Mouse (Mus musculus) forebrain, embryonic 10.5 days (tissue): ENCODE data around the gene Snw1. TPM values are rescaled to one million over a fixed set of nuclear protein-coding genes. Genes with fewer than 3 reads are reported as not detected.
"Not testable (repeated sequence)": the region's sequence is repeated elsewhere in the genome, so short reads cannot be mapped to it uniquely, and the experiment has no call there.

Source experiments
- DNase-seq: peaks from one replicate; pipeline ENCODE4 v3.0.0-alpha.2; 2017; ENCODE audit warnings: low spot score; ENCODE audit errors: extremely low spot score
- H3K27ac ChIP-seq: fragments of 300-500 bp; sonication (generic); 2 replicates; pipeline ENCODE4 v1.5.1; 2016; ENCODE audit warnings: mild to moderate bottlenecking
- H3K27me3 ChIP-seq: fragments of 300-500 bp; sonication (generic); 2 replicates; pipeline ENCODE4 v1.6.1; 2016; ENCODE audit warnings: mild to moderate bottlenecking; ENCODE audit not compliant: poor library complexity, severe bottlenecking
- H3K36me3 ChIP-seq: fragments of 300-500 bp; sonication (generic); replicated peaks from 2 replicates; pipeline ENCODE4 v1.6.1; 2016; ENCODE audit warnings: mild to moderate bottlenecking, moderate library complexity
- H3K4me1 ChIP-seq: fragments of 300-500 bp; sonication (generic); 2 replicates; pipeline ENCODE4 v1.6.1; 2016
- H3K4me3 ChIP-seq: fragments of 300-500 bp; sonication (generic); 2 replicates; pipeline ENCODE4 v1.5.1; 2016; ENCODE audit warnings: mild to moderate bottlenecking, moderate library complexity
- H3K9me3 ChIP-seq: fragments of 300-500 bp; sonication (generic); 2 replicates; pipeline ENCODE4 v1.6.1; 2016; ENCODE audit warnings: mild to moderate bottlenecking, moderate library complexity
- WGBS: fragments of 180-500 bp; shearing (Covaris S2); methylation state at CpG from one replicate; pipeline ENCODE4 v1.1.7; 2016; 5-methylcytosine and 5-hydroxymethylcytosine counted together
- polyA plus RNA-seq: library from polyadenylated mRNA; unstranded; fragments of >200 nt; fragmentation: Nextera tagmentation; extraction: Ambion mirVana; gene quantifications from 2 replicates; pipeline ENCODE4 v1.2.1, GENCODE M21; 2016

Gene Snw1
- 167 and 169 TPM in 2 replicates for polyA plus RNA-seq

DNA sequence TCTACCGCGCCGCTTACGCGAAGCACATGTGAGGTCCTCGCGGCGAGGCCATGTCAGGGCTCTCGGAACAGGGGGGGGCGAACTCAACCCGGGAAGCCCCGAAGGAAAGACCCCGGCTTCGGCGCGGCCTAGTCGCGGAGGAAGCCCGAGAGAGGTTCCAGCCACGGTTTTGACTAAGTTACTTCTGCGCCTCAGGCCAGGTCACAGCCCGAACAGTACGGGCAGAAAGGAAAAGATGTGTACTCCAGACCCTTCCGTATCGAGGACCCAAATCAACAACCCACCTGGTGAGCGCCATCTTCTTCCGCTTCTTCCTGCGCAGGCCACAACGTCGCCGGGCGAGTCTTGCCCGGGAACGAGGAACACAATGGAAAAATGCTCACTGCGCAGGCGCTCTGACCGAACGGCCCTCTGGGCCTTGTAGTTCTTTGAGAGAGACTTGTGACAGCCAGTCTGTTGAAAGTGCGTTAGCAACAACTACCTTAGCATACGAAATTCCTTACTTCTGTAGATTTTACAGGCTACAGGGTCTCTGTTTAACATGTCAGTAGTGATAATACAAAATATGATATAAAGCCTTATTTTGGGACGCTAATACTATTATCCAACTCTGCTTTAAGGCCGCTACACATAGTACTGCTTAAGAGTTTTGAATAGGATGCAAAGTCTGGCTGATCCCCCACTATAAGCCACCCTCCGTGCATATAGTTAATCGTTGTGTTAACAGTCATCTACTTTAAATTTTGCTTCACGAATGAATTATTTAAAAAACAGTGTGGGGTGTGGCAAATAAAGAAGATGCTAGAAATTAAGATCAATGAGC, at the start of gene Snw1:
Snw1 (minus strand) TSS at position 311 of the 823 bp plus-strand sequence.
- H3K36me3 ChIP-seq: peaks cover 28% of the 10 kb centered on the region
- peak within 1 kb of the TSS; percentile 97 for H3K27ac ChIP-seq
- H3K4me1 ChIP-seq: peaks cover 13% of the 10 kb centered on the region
- no peaks in the 10 kb centered on the region for H3K27me3 ChIP-seq
- H3K4me3 ChIP-seq: peak within 1 kb of the TSS; percentile 88
- 3% methylated on average over 45 of the region's 45 CpGs for WGBS
- no peaks in the 10 kb centered on the region for H3K9me3 ChIP-seq
- DNase-seq: peak; percentile 94

DNA sequence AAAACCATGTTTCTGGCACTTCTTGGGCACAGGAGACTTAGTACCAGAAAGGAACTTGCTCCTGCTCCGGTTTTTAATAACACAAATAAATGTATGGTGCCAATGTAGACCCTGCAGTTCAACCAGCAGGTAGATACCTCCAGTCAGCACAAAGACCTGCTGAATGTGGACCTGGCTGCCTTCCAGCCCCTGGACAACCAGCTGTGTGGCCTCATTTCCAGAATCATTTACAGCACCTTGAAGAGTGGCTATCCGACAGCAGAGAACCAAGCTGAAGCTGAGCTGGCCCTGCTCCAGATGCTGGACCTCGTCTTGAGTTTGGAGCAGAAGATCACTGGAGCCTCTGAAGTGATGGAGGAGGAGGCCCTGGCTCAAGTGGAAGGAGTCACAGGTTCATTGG, 47.5 kb upstream of the Snw1 start:
- not testable (repeated sequence) for H3K27me3 ChIP-seq, DNase-seq, H3K4me3 ChIP-seq, H3K4me1 ChIP-seq, H3K36me3 ChIP-seq, H3K27ac ChIP-seq, H3K9me3 ChIP-seq
- WGBS: 83% methylated on average over 3 of the region's 3 CpGs

- WGBS: 77% methylated on average over 4 of the region's 4 CpGs
- not testable (repeated sequence) for H3K36me3 ChIP-seq, H3K27me3 ChIP-seq, DNase-seq, H3K4me1 ChIP-seq, H3K9me3 ChIP-seq, H3K4me3 ChIP-seq, H3K27ac ChIP-seq
Measured at GRCm38 (mm10) chr12:87514016-87514415, 41.9 kb upstream of the Snw1 start, which contains the start of gene Gm8300. Gm8300 (plus strand) TSS chr12:87514316.

DNA sequence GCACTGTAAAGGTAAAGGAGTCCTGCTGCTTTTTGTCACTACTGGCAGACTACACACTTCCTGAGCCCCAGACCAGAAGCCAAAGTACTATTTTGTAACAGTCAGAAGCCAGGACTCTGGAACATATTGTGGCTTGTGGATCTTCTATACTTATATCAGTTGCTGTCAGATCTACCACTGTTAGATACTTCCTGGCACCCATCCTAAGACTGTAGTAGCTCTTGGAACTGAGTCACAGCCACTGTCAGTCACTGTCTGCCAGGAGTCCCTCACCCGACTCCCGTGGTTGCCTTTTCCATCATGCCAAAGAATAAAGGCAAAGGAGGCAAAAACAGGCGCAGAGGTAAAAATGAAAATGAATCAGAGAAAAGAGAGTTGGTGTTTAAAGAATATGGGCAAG, 22.3 kb upstream of the Snw1 start, which contains the start of gene Gm5788:
Gm5788 (plus strand) TSS at position 301 of the 400 bp plus-strand sequence.
- H3K9me3 ChIP-seq, H3K27me3 ChIP-seq, H3K4me3 ChIP-seq, H3K36me3 ChIP-seq, DNase-seq, H3K4me1 ChIP-seq, H3K27ac ChIP-seq: not testable (repeated sequence)
- WGBS: 87% methylated on average over 3 of the region's 3 CpGs

DNA sequence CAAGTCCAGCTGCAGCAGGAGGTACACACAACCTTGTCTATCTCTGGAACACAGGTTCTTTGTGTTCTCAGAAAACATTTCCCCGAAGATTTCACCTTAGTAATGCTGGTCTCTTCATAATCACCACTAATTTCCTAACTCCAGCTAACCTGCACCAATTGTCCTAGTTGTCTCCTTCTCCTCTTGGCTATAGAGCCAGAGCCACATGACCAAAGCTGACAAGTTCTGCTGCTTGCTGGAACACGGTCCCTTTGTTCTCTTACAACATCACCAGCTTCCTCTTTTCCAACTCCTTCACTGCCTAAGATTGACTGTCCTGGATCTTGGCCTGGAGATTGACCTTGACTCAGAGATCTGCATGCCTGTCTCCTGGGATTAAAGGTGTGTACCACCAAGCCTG, 16.6 kb upstream of the Snw1 start:
- not testable (repeated sequence) for H3K4me1 ChIP-seq, DNase-seq, H3K27me3 ChIP-seq, H3K36me3 ChIP-seq, H3K27ac ChIP-seq, H3K4me3 ChIP-seq, H3K9me3 ChIP-seq
- 72% methylated on average over 2 of the region's 2 CpGs for WGBS

DNA sequence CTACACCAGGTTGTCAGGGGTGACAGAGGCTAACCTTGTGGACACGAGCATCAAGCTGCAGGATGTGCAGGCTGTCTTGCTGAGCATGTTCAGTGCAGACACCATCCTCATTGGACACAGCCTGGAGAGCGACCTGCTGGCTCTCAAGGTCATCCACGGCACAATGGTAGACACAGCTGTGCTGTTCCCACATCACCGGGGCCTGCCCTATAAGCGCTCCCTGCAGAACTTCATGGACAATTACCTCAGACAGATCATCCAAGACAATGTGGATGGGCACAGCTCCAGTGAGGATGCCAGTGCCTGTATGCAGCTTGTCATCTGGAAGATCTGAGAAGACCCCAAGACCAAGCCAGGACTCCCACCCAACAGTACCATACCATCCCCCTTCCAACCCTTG, 10.4 kb upstream of the Snw1 start:
- H3K27me3 ChIP-seq, H3K27ac ChIP-seq, H3K36me3 ChIP-seq, H3K9me3 ChIP-seq, H3K4me1 ChIP-seq, H3K4me3 ChIP-seq, DNase-seq: not testable (repeated sequence)
- 89% methylated on average over 5 of the region's 5 CpGs for WGBS

- Histone ChIP-seq H3K27me3 (no peaks in the 10 kb centered on the region), H3K9me3 (no peaks in the 10 kb centered on the region), H3K4me1 (peaks cover 13% of the 10 kb centered on the region), H3K4me3 (no peak overlapping the region), H3K36me3 (peaks cover 6% of the 10 kb centered on the region), H3K27ac (no peak overlapping the region)
- DNase-seq: no peak
- 84% methylated on average over 3 of the region's 3 CpGs for WGBS
Measured at GRCm38 (mm10) chr12:87474756-87475155, 2.7 kb upstream of the Snw1 start.

- H3K27me3 ChIP-seq: no peaks in the 10 kb centered on the region
- peaks cover 13% of the 10 kb centered on the region for H3K4me1 ChIP-seq
- under 1% methylated on average over 19 of the region's 19 CpGs for WGBS
- H3K36me3 ChIP-seq: peaks cover 35% of the 10 kb centered on the region
- no peak for DNase-seq
- peak overlapping the region; percentile 97 for H3K27ac ChIP-seq
- H3K4me3 ChIP-seq: peak overlapping the region; percentile 88
- no peaks in the 10 kb centered on the region for H3K9me3 ChIP-seq
Measured at GRCm38 (mm10) chr12:87471421-87471963, 582 bp downstream of the Snw1 start.

- Histone ChIP-seq H3K27me3 (no peaks in the 10 kb centered on the region), H3K36me3 (peaks cover 43% of the 10 kb centered on the region), H3K4me1 (peaks cover 13% of the 10 kb centered on the region), H3K4me3 (peak overlapping the region; percentile 88), H3K9me3 (no peaks in the 10 kb centered on the region), H3K27ac (peak overlapping the region; percentile 97)
- DNase-seq: no peak
- WGBS: 75% methylated on average over 7 of the region's 7 CpGs
Measured at GRCm38 (mm10) chr12:87470263-87471136, 1.6 kb downstream of the Snw1 start.

GRCm38 (mm10) chr12:87464678-87465297, 7.3 kb downstream of the Snw1 start:
- Histone ChIP-seq H3K4me3 (no peak overlapping the region), H3K36me3 (peaks cover 94% of the 10 kb centered on the region), H3K27me3 (no peaks in the 10 kb centered on the region), H3K4me1 (no peaks in the 10 kb centered on the region), H3K27ac (no peak overlapping the region), H3K9me3 (no peaks in the 10 kb centered on the region)
- DNase-seq: no peak
- 92% methylated on average over 6 of the region's 6 CpGs for WGBS

DNA sequence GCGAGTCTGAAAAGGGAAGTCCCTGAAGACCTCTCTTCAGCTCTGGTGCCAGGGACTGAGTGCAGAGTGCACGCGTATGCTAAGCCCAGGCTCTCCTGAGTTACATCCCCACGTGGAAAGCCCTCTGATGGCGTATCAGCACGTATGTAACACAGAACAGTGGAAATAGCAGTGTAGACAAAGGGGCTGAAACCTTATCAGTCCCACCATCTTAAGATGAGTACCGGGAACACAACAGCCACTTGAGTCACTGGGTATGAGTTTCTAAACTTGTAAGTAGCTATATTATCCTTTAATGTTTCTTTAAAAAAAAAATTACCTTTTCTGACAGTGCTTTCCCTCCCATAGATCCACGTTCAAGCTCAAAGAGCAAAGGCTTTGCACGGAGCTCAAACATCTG, 22.6 kb downstream of the Snw1 start:
- Histone ChIP-seq H3K27ac (no peak overlapping the region), H3K4me3 (no peak overlapping the region), H3K4me1 (peaks cover 9% of the 10 kb centered on the region), H3K36me3 (peaks cover 91% of the 10 kb centered on the region), H3K27me3 (no peaks in the 10 kb centered on the region), H3K9me3 (no peaks in the 10 kb centered on the region)
- WGBS: 90% methylated on average over 9 of the region's 9 CpGs
- DNase-seq: no peak

DNA sequence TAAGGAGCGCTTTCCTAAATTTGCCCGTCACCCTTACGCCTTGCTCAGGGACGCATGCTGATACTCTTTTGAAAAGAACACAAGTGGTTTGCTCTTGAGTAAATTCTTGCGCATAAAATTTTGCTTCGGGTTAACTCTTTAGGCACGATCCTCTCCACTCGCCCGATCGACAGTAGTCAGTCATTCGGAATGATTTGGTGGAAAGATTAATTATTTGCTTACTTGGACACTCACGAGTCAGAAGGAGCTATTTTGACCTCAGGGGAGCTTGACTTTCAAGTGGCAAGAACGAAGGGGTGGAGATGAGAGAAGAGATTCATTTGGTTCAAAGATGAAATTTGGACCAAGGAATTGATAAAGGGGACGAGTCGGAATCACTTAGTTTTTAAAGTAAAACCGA, 27.9 kb downstream of the Snw1 start:
- no peak for DNase-seq
- no peaks in the 10 kb centered on the region for H3K27me3 ChIP-seq
- H3K4me1 ChIP-seq: peaks cover 25% of the 10 kb centered on the region
- H3K36me3 ChIP-seq: peaks cover 67% of the 10 kb centered on the region
- H3K27ac ChIP-seq: peak overlapping the region; percentile 95
- no peaks in the 10 kb centered on the region for H3K9me3 ChIP-seq
- H3K4me3 ChIP-seq: peak overlapping the region; percentile 86
- 7% methylated on average over 16 of the region's 16 CpGs for WGBS
